Mouse (Mus musculus): ENCODE data around the gene Gm4305. TPM values are rescaled to one million over a fixed set of nuclear protein-coding genes. Genes with fewer than 3 reads are reported as not detected.
"Not testable (repeated sequence)": the region's sequence is repeated elsewhere in the genome, so short reads cannot be mapped to it uniquely, and the experiment has no call there.

The Gm4305 gene
- not detected in 2 replicates for polyA plus RNA-seq (2011; ENCODE audit: insufficient read depth, insufficient read length, low read depth, missing spikeins)

- H3K4me1 ChIP-seq (ENCODE audit: control insufficient read depth, insufficient read depth, low read length); H3K36me3 ChIP-seq (ENCODE audit: control insufficient read depth, insufficient read depth, low read length, poor library complexity, severe bottlenecking); H3K9ac ChIP-seq (ENCODE audit: low read depth, poor library complexity, severe bottlenecking); H3K27me3 ChIP-seq (ENCODE audit: control insufficient read depth, insufficient read depth, low read length, poor library complexity, severe bottlenecking); H3K4me3 ChIP-seq (ENCODE audit: low read depth, low read length); H3K27ac ChIP-seq (ENCODE audit: insufficient read depth, low read length); H3K9me3 ChIP-seq (replicated peaks; ENCODE audit: control insufficient read depth, insufficient read depth, low read length, poor library complexity, severe bottlenecking): not testable (repeated sequence)
Measured at GRCm38 (mm10) chr10:100350793-100351192, at the start of gene Gm4305. Gm4305 (plus strand) TSS chr10:100351093.

GRCm38 (mm10) chr10:100335376-100335775, 15.5 kb upstream of the Gm4305 start, which contains the start of gene Gm4301:
Gm4301 (plus strand) TSS chr10:100335676.
- not testable (repeated sequence) for H3K27ac ChIP-seq (ENCODE audit: insufficient read depth, low read length); H3K36me3 ChIP-seq (ENCODE audit: control insufficient read depth, insufficient read depth, low read length, poor library complexity, severe bottlenecking); H3K9ac ChIP-seq (ENCODE audit: low read depth, poor library complexity, severe bottlenecking); H3K4me3 ChIP-seq (ENCODE audit: low read depth, low read length); H3K27me3 ChIP-seq (ENCODE audit: control insufficient read depth, insufficient read depth, low read length, poor library complexity, severe bottlenecking); H3K9me3 ChIP-seq (replicated peaks; ENCODE audit: control insufficient read depth, insufficient read depth, low read length, poor library complexity, severe bottlenecking); H3K4me1 ChIP-seq (ENCODE audit: control insufficient read depth, insufficient read depth, low read length)

GRCm38 (mm10) chr10:100340536-100340935, 10.4 kb upstream of the Gm4305 start, which contains the start of gene Gm4302:
Gm4302 (plus strand) TSS chr10:100340836.
- not testable (repeated sequence) for H3K4me1 ChIP-seq (ENCODE audit: control insufficient read depth, insufficient read depth, low read length); H3K27ac ChIP-seq (ENCODE audit: insufficient read depth, low read length); H3K9ac ChIP-seq (ENCODE audit: low read depth, poor library complexity, severe bottlenecking)

GRCm38 (mm10) chr10:100345672-100346071, 5.2 kb upstream of the Gm4305 start, which contains the start of gene Gm4303:
Gm4303 (plus strand) TSS chr10:100345972.
- not testable (repeated sequence) for H3K4me1 ChIP-seq (ENCODE audit: control insufficient read depth, insufficient read depth, low read length); H3K9me3 ChIP-seq (replicated peaks; ENCODE audit: control insufficient read depth, insufficient read depth, low read length, poor library complexity, severe bottlenecking); H3K27me3 ChIP-seq (ENCODE audit: control insufficient read depth, insufficient read depth, low read length, poor library complexity, severe bottlenecking); H3K9ac ChIP-seq (ENCODE audit: low read depth, poor library complexity, severe bottlenecking); H3K27ac ChIP-seq (ENCODE audit: insufficient read depth, low read length); H3K36me3 ChIP-seq (ENCODE audit: control insufficient read depth, insufficient read depth, low read length, poor library complexity, severe bottlenecking); H3K4me3 ChIP-seq (ENCODE audit: low read depth, low read length)

More at GRCm38 (mm10) chr10:100340536-100340935, 10.4 kb upstream of the Gm4305 start, which contains the start of gene Gm4302:
- not testable (repeated sequence) for H3K9me3 ChIP-seq (replicated peaks; ENCODE audit: control insufficient read depth, insufficient read depth, low read length, poor library complexity, severe bottlenecking); H3K4me3 ChIP-seq (ENCODE audit: low read depth, low read length); H3K36me3 ChIP-seq (ENCODE audit: control insufficient read depth, insufficient read depth, low read length, poor library complexity, severe bottlenecking); H3K27me3 ChIP-seq (ENCODE audit: control insufficient read depth, insufficient read depth, low read length, poor library complexity, severe bottlenecking)

GRCm38 (mm10) chr10:100356841-100357240, 5.9 kb downstream of the Gm4305 start:
- H3K9me3 ChIP-seq (replicated peaks; ENCODE audit: control insufficient read depth, insufficient read depth, low read length, poor library complexity, severe bottlenecking); H3K27ac ChIP-seq (ENCODE audit: insufficient read depth, low read length); H3K36me3 ChIP-seq (ENCODE audit: control insufficient read depth, insufficient read depth, low read length, poor library complexity, severe bottlenecking); H3K9ac ChIP-seq (ENCODE audit: low read depth, poor library complexity, severe bottlenecking); H3K4me3 ChIP-seq (ENCODE audit: low read depth, low read length); H3K4me1 ChIP-seq (ENCODE audit: control insufficient read depth, insufficient read depth, low read length); H3K27me3 ChIP-seq (ENCODE audit: control insufficient read depth, insufficient read depth, low read length, poor library complexity, severe bottlenecking): not testable (repeated sequence)

- not testable (repeated sequence) for H3K4me3 ChIP-seq (ENCODE audit: low read depth, low read length); H3K4me1 ChIP-seq (ENCODE audit: control insufficient read depth, insufficient read depth, low read length); H3K9me3 ChIP-seq (replicated peaks; ENCODE audit: control insufficient read depth, insufficient read depth, low read length, poor library complexity, severe bottlenecking); H3K27me3 ChIP-seq (ENCODE audit: control insufficient read depth, insufficient read depth, low read length, poor library complexity, severe bottlenecking); H3K27ac ChIP-seq (ENCODE audit: insufficient read depth, low read length); H3K36me3 ChIP-seq (ENCODE audit: control insufficient read depth, insufficient read depth, low read length, poor library complexity, severe bottlenecking); H3K9ac ChIP-seq (ENCODE audit: low read depth, poor library complexity, severe bottlenecking)
Measured at GRCm38 (mm10) chr10:100361038-100361437, 10.1 kb downstream of the Gm4305 start, which contains the start of gene Gm4307. Gm4307 (plus strand) TSS chr10:100361338.

- not testable (repeated sequence) for H3K9ac ChIP-seq (ENCODE audit: low read depth, poor library complexity, severe bottlenecking); H3K27ac ChIP-seq (ENCODE audit: insufficient read depth, low read length); H3K27me3 ChIP-seq (ENCODE audit: control insufficient read depth, insufficient read depth, low read length, poor library complexity, severe bottlenecking); H3K9me3 ChIP-seq (replicated peaks; ENCODE audit: control insufficient read depth, insufficient read depth, low read length, poor library complexity, severe bottlenecking); H3K4me1 ChIP-seq (ENCODE audit: control insufficient read depth, insufficient read depth, low read length); H3K36me3 ChIP-seq (ENCODE audit: control insufficient read depth, insufficient read depth, low read length, poor library complexity, severe bottlenecking); H3K4me3 ChIP-seq (ENCODE audit: low read depth, low read length)
Measured at GRCm38 (mm10) chr10:100382460-100382859, 31.6 kb downstream of the Gm4305 start, which contains the start of gene Gm4312. Gm4312 (minus strand) TSS chr10:100382560.

Other genes with a start within 250 kb of the Gm4305 start
- gene Gm4301, start 15.4 kb upstream of the Gm4305 start, polyA plus RNA-seq (2011; ENCODE audit: insufficient read depth, insufficient read length, low read depth, missing spikeins), result not detected in 2 replicates
- gene Gm4302, start 10.3 kb upstream of the Gm4305 start, polyA plus RNA-seq (2011; ENCODE audit: insufficient read depth, insufficient read length, low read depth, missing spikeins), result not detected in 2 replicates
- gene Gm4303, start 5.1 kb upstream of the Gm4305 start, polyA plus RNA-seq (2011; ENCODE audit: insufficient read depth, insufficient read length, low read depth, missing spikeins), result not detected in 2 replicates
- not detected in 2 replicates for gene Gm4307, start 10.2 kb downstream of the Gm4305 start, polyA plus RNA-seq (2011; ENCODE audit: insufficient read depth, insufficient read length, low read depth, missing spikeins)
- not detected in 2 replicates for gene Gm4312, start 31.5 kb downstream of the Gm4305 start, polyA plus RNA-seq (2011; ENCODE audit: insufficient read depth, insufficient read length, low read depth, missing spikeins)
- 42.7 and 44.4 TPM in 2 replicates for gene Tmtc3, start 136.3 kb downstream of the Gm4305 start, polyA plus RNA-seq (2011; ENCODE audit: insufficient read depth, insufficient read length, low read depth, missing spikeins)
- 25.1 and 28.7 TPM in 2 replicates for gene Cep290, start 136.5 kb downstream of the Gm4305 start, polyA plus RNA-seq (2011; ENCODE audit: insufficient read depth, insufficient read length, low read depth, missing spikeins)
- 28.0 and 28.8 TPM in 2 replicates for gene 4930430F08Rik, start 239.3 kb downstream of the Gm4305 start, polyA plus RNA-seq (2011; ENCODE audit: insufficient read depth, insufficient read length, low read depth, missing spikeins)
- gene 1700017N19Rik, start 239.4 kb downstream of the Gm4305 start, polyA plus RNA-seq (2011; ENCODE audit: insufficient read depth, insufficient read length, low read depth, missing spikeins), result not detected in 2 replicates

All from ES-Bruce4 (cell line).